Mouse (Mus musculus) midbrain, embryonic 11.5 days (tissue): Measurements from ENCODE around the gene Mrps24. TPM values are rescaled to one million over a fixed set of nuclear protein-coding genes. Genes with fewer than 3 reads are reported as not detected.
A peak's percentile ranks its signal among the peaks of the same experiment; 100 is the strongest.

Experiments used
- ATAC-seq: fragments of 200-750 bp; cut with Nextera tagmentation; 2 replicates; pipeline ENCODE4 v1.8.0; 2017; ENCODE audit warnings: moderate TSS enrichment, moderate library complexity; ENCODE audit not compliant: low FRiP score
- DNase-seq: peaks from one replicate; pipeline ENCODE4 v3.0.0; 2015; ENCODE audit warnings: low spot score; ENCODE audit errors: missing footprints
- H3K27ac ChIP-seq: fragments of 300-500 bp; sonication (generic); 2 replicates; pipeline ENCODE4 v1.5.1; 2014; ENCODE audit warnings: low read depth, low read length
- H3K27me3 ChIP-seq: fragments of 300-500 bp; sonication (generic); 2 replicates; pipeline ENCODE4 v1.6.1; 2014; ENCODE audit warnings: mild to moderate bottlenecking, low read length, moderate library complexity, mixed read lengths; ENCODE audit not compliant: control insufficient read depth, insufficient read depth
- H3K36me3 ChIP-seq: fragments of 300-500 bp; sonication (generic); 2 replicates; pipeline ENCODE4 v1.6.1; 2014; ENCODE audit warnings: mild to moderate bottlenecking, low read length, moderate library complexity, mixed read lengths; ENCODE audit not compliant: control insufficient read depth, insufficient read depth
- H3K4me1 ChIP-seq: fragments of 300-500 bp; sonication (generic); 2 replicates; pipeline ENCODE4 v1.6.1; 2014; ENCODE audit warnings: low read length; ENCODE audit not compliant: control insufficient read depth, insufficient read depth
- H3K4me2 ChIP-seq: fragments of 300-500 bp; sonication (generic); 2 replicates; pipeline ENCODE4 v1.6.1; 2014; ENCODE audit warnings: mild to moderate bottlenecking, moderate library complexity
- H3K4me3 ChIP-seq: fragments of 300-500 bp; sonication (generic); 2 replicates; pipeline ENCODE4 v1.5.1; 2014; ENCODE audit warnings: low read depth, low read length
- H3K9ac ChIP-seq: fragments of 300-500 bp; sonication (generic); 2 replicates; pipeline ENCODE4 v1.6.1; 2014; ENCODE audit warnings: low read length
- H3K9me3 ChIP-seq: fragments of 300-500 bp; sonication (generic); 2 replicates; pipeline ENCODE4 v1.6.1; 2016; ENCODE audit warnings: low read length; ENCODE audit not compliant: control insufficient read depth
- WGBS: fragments of 180-500 bp; shearing (Covaris S2); extraction: QIAGEN DNeasy Blood & Tissue Kit; methylation state at CpG from one replicate; pipeline ENCODE4 v1.1.7; 2014; 5-methylcytosine and 5-hydroxymethylcytosine counted together
- polyA plus RNA-seq: library from polyadenylated mRNA; unstranded; fragments of >200 nt; fragmentation: Nextera tagmentation; extraction: Ambion mirVana; gene quantifications from 2 replicates; pipeline ENCODE4 v1.2.1, GENCODE M21; 2014

The Mrps24 gene
- 161 and 164 TPM in 2 replicates for polyA plus RNA-seq

GRCm38 (mm10) chr11:5715630-5716105 is at the start of gene Mrps24:
Gene Mrps24 (minus strand): TSS chr11:5715680.
- Histone ChIP-seq H3K27ac (no peak within 1 kb of the TSS), H3K27me3 (no peaks in the 10 kb centered on the region), H3K9ac (no peak within 1 kb of the TSS), H3K4me3 (no peak within 1 kb of the TSS), H3K4me1 (no peaks in the 10 kb centered on the region), H3K9me3 (no peaks in the 10 kb centered on the region), H3K4me2 (no peak within 1 kb of the TSS), H3K36me3 (no peaks in the 10 kb centered on the region; the same call in 1 of the 2 replicates)
- 88% methylated on average over 14 of the region's 14 CpGs for WGBS
- ATAC-seq (no peak), DNase-seq (no peak)

GRCm38 (mm10) chr11:5762633-5762982 is 47.1 kb upstream of the Mrps24 start:
- H3K4me1 ChIP-seq = 0 out of 2 replicates have a peak, but pooled peaks cover 5% of the 10 kb centered on the region
- H3K27me3 ChIP-seq = no peaks in the 10 kb centered on the region
- 0 out of 2 replicates have a peak, but pooled peaks cover 2% of the 10 kb centered on the region for H3K36me3 ChIP-seq
- 19% methylated on average over 6 of the region's 6 CpGs for WGBS
- H3K4me3 ChIP-seq = peak overlapping the region; percentile 80
- H3K9ac ChIP-seq = peak overlapping the region; percentile 71
- DNase-seq (no peak), ATAC-seq (peak; percentile 60)
- no peaks in the 10 kb centered on the region for H3K9me3 ChIP-seq
- H3K27ac ChIP-seq = no peak overlapping the region; the same call in 1 of the 2 replicates
- peak overlapping the region; percentile 93 for H3K4me2 ChIP-seq

- DNase-seq (peak; percentile 100), ATAC-seq (peak; percentile 98)
- under 1% methylated on average over 68 of the region's 68 CpGs for WGBS
- 0 out of 2 replicates have a peak, but pooled peaks cover 5% of the 10 kb centered on the region for H3K4me1 ChIP-seq
- H3K9ac ChIP-seq = peak within 1 kb of the TSS; percentile 71
- H3K4me3 ChIP-seq = peak within 1 kb of the TSS; percentile 80
- peak within 1 kb of the TSS; percentile 89 for H3K27ac ChIP-seq
- peaks cover 5% of the 10 kb centered on the region; the same call in 1 of the 2 replicates for H3K36me3 ChIP-seq
- no peaks in the 10 kb centered on the region for H3K9me3 ChIP-seq
- H3K27me3 ChIP-seq = no peaks in the 10 kb centered on the region
- H3K4me2 ChIP-seq = peak within 1 kb of the TSS; percentile 93
These were observed 46.5 kb upstream of the Mrps24 start, which contains the start of gene Urgcp for GRCm38 (mm10) chr11:5761820-5762632. Gene Urgcp (minus strand): TSS chr11:5762376.

GRCm38 (mm10) chr11:5753755-5754154 is 38.3 kb upstream of the Mrps24 start:
- ATAC-seq = no peak
- H3K9me3 ChIP-seq = no peaks in the 10 kb centered on the region
- no peak for DNase-seq
- H3K4me3 ChIP-seq = no peak overlapping the region
- no peak overlapping the region for H3K4me2 ChIP-seq
- H3K4me1 ChIP-seq = no peaks in the 10 kb centered on the region
- no peaks in the 10 kb centered on the region for H3K27me3 ChIP-seq
- WGBS = 77% methylated on average over 2 of the region's 2 CpGs
- no peak overlapping the region for H3K27ac ChIP-seq
- peaks cover 5% of the 10 kb centered on the region; the same call in 1 of the 2 replicates for H3K36me3 ChIP-seq
- no peak overlapping the region for H3K9ac ChIP-seq

GRCm38 (mm10) chr11:5744951-5745350 is 29.5 kb upstream of the Mrps24 start:
- no peaks in the 10 kb centered on the region for H3K36me3 ChIP-seq
- ATAC-seq (no peak), DNase-seq (no peak)
- H3K27me3 ChIP-seq = no peaks in the 10 kb centered on the region; the same call in 1 of the 2 replicates
- WGBS = 84% methylated on average over 2 of the region's 2 CpGs
- H3K4me2 ChIP-seq = no peak overlapping the region
- peaks cover 7% of the 10 kb centered on the region; the same call in 1 of the 2 replicates for H3K4me1 ChIP-seq
- H3K9me3 ChIP-seq = no peaks in the 10 kb centered on the region
- no peak overlapping the region for H3K9ac ChIP-seq
- no peak overlapping the region for H3K4me3 ChIP-seq
- no peak overlapping the region for H3K27ac ChIP-seq

GRCm38 (mm10) chr11:5742106-5742505 is 26.6 kb upstream of the Mrps24 start:
- ATAC-seq = no peak
- H3K4me2 ChIP-seq = no peak overlapping the region
- 78% methylated on average over 7 of the region's 7 CpGs for WGBS

GRCm38 (mm10) chr11:5740965-5741627 is 25.6 kb upstream of the Mrps24 start:
- Histone ChIP-seq H3K4me3 (peak overlapping the region; percentile 72), H3K9me3 (no peaks in the 10 kb centered on the region), H3K27me3 (no peaks in the 10 kb centered on the region; the same call in 1 of the 2 replicates), H3K27ac (no peak overlapping the region; the same call in 1 of the 2 replicates), H3K4me1 (peaks cover 7% of the 10 kb centered on the region; the same call in 1 of the 2 replicates), H3K36me3 (no peaks in the 10 kb centered on the region), H3K9ac (peak overlapping the region; percentile 90), H3K4me2 (peak overlapping the region; percentile 96)
- WGBS = 1% methylated on average over 45 of the region's 50 CpGs
- peak; percentile 92 for DNase-seq
- ATAC-seq = peak; percentile 90

More at GRCm38 (mm10) chr11:5742106-5742505, 26.6 kb upstream of the Mrps24 start:
- no peaks in the 10 kb centered on the region for H3K9me3 ChIP-seq
- no peaks in the 10 kb centered on the region; the same call in 1 of the 2 replicates for H3K27me3 ChIP-seq
- H3K4me3 ChIP-seq = no peak overlapping the region
- no peak overlapping the region for H3K9ac ChIP-seq
- H3K36me3 ChIP-seq = no peaks in the 10 kb centered on the region
- H3K4me1 ChIP-seq = peaks cover 7% of the 10 kb centered on the region; the same call in 1 of the 2 replicates
- no peak for DNase-seq
- H3K27ac ChIP-seq = no peak overlapping the region

- H3K27ac ChIP-seq = no peak overlapping the region; the same call in 1 of the 2 replicates
- DNase-seq (peak; percentile 95), ATAC-seq (peak; percentile 73)
- H3K4me3 ChIP-seq = peak overlapping the region; percentile 72
- peak overlapping the region; percentile 90 for H3K9ac ChIP-seq
- H3K36me3 ChIP-seq = no peaks in the 10 kb centered on the region
- peak overlapping the region; percentile 96 for H3K4me2 ChIP-seq
- H3K27me3 ChIP-seq = no peaks in the 10 kb centered on the region; the same call in 1 of the 2 replicates
- WGBS = under 1% methylated on average over 25 of the region's 26 CpGs
- no peaks in the 10 kb centered on the region for H3K9me3 ChIP-seq
- peaks cover 7% of the 10 kb centered on the region; the same call in 1 of the 2 replicates for H3K4me1 ChIP-seq
These were observed 25.1 kb upstream of the Mrps24 start for GRCm38 (mm10) chr11:5740599-5740964.
